Mouse (Mus musculus): ENCODE results near the gene Smim9. TPM values are rescaled to one million over a fixed set of nuclear protein-coding genes. Genes with fewer than 3 reads are reported as not detected.

Gene Smim9
- polyA plus RNA-seq, 1 experiment, result not detected

DNA sequence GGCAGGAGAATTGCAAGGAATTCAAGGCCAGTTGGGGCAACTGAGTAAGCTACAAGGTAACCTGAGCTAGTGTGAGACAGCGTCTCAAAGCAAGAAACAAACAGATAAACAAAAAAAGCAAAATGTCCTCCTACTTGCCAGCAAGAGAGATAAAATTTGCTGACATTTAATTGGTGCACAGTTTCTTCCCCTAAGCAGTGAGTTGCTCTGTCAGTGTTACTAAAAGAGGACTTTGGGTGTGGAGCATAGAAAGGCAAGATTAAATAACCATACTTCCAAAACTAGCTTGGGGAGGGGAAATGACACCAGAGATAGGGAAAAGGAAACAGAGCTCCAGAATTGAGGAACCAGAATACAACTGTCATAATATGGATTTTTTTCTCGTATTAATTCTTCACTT lies 34.1 kb downstream of the Smim9 start:
- Histone ChIP-seq H3K4me3 (ENCODE audit: insufficient read depth, low read length) (peak overlapping the region; percentile 36), H3K27ac (ENCODE audit: insufficient read depth, low read length) (no peak overlapping the region)
- no peak for TF ChIP-seq CTCF (IDR thresholded peaks at IDR 0.05; ENCODE audit: borderline replicate concordance, insufficient read depth, low read length)
- no peak for TF ChIP-seq POLR2A (IDR thresholded peaks at IDR 0.05; ENCODE audit: low read depth, low read length)

DNA sequence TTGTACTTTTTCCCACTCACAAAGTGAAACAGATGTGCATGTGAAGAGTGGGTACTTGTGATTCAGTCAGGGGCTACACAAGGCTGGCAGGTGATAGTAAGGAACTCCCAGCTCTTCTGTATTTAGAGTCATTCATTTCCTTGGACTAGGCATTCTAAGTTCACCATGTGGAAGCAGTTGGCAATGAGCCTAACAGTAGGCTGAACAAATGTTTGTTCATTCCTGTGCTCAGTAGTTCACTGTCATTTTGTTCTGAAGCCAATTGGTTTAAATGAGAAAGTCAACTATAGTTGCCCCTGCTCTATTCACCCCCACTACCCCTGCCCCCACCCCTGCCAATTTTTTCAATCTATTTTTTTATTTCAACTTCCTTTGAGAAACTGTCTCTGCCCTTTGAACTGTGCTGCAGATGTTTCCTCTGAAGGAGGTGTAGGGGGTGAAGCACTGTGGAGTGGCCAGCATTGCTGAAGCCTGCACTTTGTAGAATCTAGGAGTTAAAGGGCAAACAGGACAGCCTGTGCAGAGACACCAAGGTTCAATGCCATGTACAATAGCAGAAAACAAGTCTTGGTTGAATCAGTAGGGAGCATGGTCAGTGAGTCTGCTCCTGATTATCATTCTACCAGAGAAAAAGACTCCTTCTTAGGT lies 35.1 kb downstream of the Smim9 start:
- no peak for TF ChIP-seq CTCF (IDR thresholded peaks at IDR 0.05; ENCODE audit: borderline replicate concordance, insufficient read depth, low read length)
- no peak for TF ChIP-seq POLR2A (IDR thresholded peaks at IDR 0.05; ENCODE audit: low read depth, low read length)
- H3K4me1 ChIP-seq (ENCODE audit: control insufficient read depth, insufficient read depth, low read length), result no peaks in the 10 kb centered on the region; the same call in 1 of the 2 replicates
- H3K27ac ChIP-seq (ENCODE audit: insufficient read depth, low read length), result no peak overlapping the region
- H3K4me3 ChIP-seq (ENCODE audit: insufficient read depth, low read length), result 0 out of 2 replicates have a peak overlapping the region, but pooled peaks have one; percentile 24

More for the DNA sequence above, 34.1 kb downstream of the Smim9 start:
- no peaks in the 10 kb centered on the region; the same call in 1 of the 2 replicates for H3K4me1 ChIP-seq (ENCODE audit: control insufficient read depth, insufficient read depth, low read length)

DNA sequence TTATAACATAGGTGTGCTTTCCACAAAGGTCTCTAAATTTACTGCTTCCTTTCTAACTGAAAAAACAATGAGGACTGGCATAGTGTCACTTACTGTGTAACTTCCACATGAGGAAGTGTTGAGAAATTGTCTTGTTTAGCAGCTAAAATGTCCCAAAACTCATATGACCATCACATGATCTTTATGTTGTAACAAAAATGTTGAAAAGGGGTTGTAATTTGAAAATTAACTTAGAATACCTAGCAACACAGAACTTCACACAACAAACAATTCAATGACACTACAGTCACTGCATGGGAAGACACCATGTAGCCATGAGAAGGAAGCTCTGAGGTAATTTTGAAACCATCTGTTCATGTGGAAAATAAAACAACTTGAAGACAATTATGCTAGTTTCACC lies 36.7 kb downstream of the Smim9 start:
- Histone ChIP-seq H3K27ac (ENCODE audit: insufficient read depth, low read length) (no peak overlapping the region), H3K4me1 (ENCODE audit: control insufficient read depth, insufficient read depth, low read length) (no peaks in the 10 kb centered on the region; the same call in 1 of the 2 replicates), H3K4me3 (ENCODE audit: insufficient read depth, low read length) (no peak overlapping the region)
- no peak for TF ChIP-seq POLR2A (IDR thresholded peaks at IDR 0.05; ENCODE audit: low read depth, low read length)

DNA sequence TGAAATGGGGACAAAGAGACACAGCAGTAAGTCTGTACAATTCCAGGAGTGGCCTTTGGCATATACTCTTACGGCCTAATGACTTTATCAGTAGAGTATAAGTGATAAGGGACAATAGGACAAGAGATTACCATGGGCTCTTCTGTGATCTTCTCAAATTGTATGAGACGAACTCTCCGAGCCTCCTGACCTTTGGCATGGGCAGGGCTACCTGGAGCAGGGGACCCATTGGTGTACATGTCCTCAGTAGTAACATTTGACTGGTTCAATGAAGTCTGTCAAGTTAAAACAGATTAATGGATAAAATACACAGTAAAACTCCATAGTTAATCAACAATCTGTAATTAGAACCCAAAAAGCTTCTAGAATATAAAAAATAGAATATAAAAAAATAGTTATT lies 38.0 kb downstream of the Smim9 start:
- no peaks in the 10 kb centered on the region; the same call in 1 of the 2 replicates for H3K4me1 ChIP-seq (ENCODE audit: control insufficient read depth, insufficient read depth, low read length)
- no peak for TF ChIP-seq POLR2A (IDR thresholded peaks at IDR 0.05; ENCODE audit: low read depth, low read length)
- TF ChIP-seq CTCF (IDR thresholded peaks at IDR 0.05; ENCODE audit: borderline replicate concordance, insufficient read depth, low read length), result no peak
- no peak overlapping the region for H3K27ac ChIP-seq (ENCODE audit: insufficient read depth, low read length)
- H3K4me3 ChIP-seq (ENCODE audit: insufficient read depth, low read length), result no peak overlapping the region

DNA sequence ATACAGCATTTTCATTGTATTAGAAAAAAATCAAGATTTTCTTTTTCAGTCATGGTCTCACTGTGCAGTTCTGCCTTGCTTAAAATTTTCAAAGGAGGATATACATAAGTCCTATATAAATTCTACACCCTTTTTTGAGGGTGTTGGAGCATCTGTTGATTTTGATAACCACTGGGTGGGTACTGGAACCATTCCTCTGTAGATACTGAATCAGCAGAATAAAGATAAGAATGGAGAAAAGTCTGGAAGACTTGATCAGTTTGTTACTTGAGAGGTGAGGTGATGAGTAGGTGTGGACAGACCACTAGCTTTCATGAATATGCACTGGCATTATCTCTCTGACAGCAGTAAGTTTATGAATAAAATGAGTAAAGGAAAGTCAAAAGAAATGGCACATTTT lies 48.0 kb downstream of the Smim9 start:
- no peak for TF ChIP-seq CTCF (IDR thresholded peaks at IDR 0.05; ENCODE audit: borderline replicate concordance, insufficient read depth, low read length)
- no peak for TF ChIP-seq POLR2A (IDR thresholded peaks at IDR 0.05; ENCODE audit: low read depth, low read length)
- Histone ChIP-seq H3K4me3 (ENCODE audit: insufficient read depth, low read length) (no peak overlapping the region), H3K27ac (ENCODE audit: insufficient read depth, low read length) (no peak overlapping the region), H3K4me1 (ENCODE audit: control insufficient read depth, insufficient read depth, low read length) (no peaks in the 10 kb centered on the region)

DNA sequence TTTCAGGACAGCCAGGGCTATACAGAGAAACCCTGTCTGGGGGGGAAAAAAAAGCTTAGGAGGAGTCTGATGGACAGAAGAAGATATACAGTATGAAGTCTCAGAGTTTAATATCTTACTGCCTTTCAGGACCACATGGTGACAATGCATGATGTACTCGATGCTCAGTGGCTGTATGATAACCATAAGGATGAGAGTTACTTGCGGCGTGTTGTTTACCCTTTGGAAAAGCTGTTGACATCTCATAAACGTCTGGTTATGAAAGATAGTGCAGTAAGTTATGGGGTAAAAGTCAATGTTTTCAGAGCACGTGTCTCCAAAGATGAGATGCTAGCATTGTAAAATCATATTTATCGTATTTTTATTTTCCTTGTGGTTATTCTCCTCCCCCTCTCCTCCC lies 61.3 kb downstream of the Smim9 start:
- TF ChIP-seq CTCF (IDR thresholded peaks at IDR 0.05; ENCODE audit: borderline replicate concordance, insufficient read depth, low read length) (no peak), POLR2A (IDR thresholded peaks at IDR 0.05; ENCODE audit: low read depth, low read length) (no peak)
- Histone ChIP-seq H3K4me3 (ENCODE audit: insufficient read depth, low read length) (no peak overlapping the region), H3K27ac (ENCODE audit: insufficient read depth, low read length) (no peak overlapping the region), H3K4me1 (ENCODE audit: control insufficient read depth, insufficient read depth, low read length) (no peaks in the 10 kb centered on the region)

DNA sequence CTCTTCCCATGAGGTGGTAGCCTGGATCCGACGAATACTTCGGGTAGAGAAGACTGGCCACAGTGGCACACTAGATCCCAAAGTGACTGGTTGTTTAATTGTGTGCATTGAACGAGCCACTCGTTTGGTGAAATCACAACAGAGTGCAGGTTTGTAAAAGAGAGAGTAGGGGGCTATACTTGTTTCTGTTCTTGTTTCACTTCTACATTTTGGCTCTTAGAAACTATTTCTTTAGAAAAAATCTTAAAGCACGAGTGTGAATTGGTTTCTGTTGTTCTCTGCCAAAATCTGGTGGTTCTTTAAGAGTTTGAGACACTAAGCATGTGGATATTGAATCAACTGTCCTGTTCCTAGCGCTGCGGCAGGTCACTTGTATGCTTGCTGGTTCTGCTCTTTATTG lies 64.8 kb downstream of the Smim9 start:
- TF ChIP-seq POLR2A (IDR thresholded peaks at IDR 0.05; ENCODE audit: low read depth, low read length) (no peak), CTCF (IDR thresholded peaks at IDR 0.05; ENCODE audit: borderline replicate concordance, insufficient read depth, low read length) (no peak)
- H3K27ac ChIP-seq (ENCODE audit: insufficient read depth, low read length), result no peak overlapping the region
- no peak overlapping the region for H3K4me3 ChIP-seq (ENCODE audit: insufficient read depth, low read length)
- H3K4me1 ChIP-seq (ENCODE audit: control insufficient read depth, insufficient read depth, low read length), result no peaks in the 10 kb centered on the region

DNA sequence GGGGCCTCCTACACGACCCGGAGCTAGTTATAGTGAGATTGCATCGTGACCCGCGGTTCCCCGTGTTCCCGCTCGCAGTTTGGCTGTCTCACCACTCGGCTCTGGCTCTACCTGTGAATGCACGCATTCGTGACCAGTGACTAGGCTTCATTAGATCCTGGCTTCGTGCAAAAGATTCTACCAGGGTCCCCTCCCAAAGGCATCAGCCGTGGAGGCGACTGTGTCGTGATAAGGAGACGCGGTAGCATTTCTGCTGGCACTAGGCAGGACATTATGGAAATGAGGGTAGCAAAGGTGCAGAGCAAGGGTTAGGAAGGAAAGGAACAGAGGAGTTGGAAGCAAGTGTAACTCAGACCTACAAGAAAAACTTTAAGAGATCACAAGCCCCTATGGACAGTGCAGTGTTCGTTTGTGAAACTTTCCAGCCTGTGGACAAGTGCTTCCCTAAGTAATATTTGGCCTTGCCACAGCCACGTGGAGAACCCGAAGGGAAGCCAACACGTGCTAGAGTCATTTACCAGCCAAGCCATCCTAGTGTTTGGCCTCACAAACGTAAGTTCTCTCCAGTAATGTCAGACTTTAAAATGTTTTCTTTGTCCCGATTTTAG lies 67.3 kb downstream of the Smim9 start:
- TF ChIP-seq CTCF (IDR thresholded peaks at IDR 0.05; ENCODE audit: borderline replicate concordance, insufficient read depth, low read length) (no peak), POLR2A (IDR thresholded peaks at IDR 0.05; ENCODE audit: low read depth, low read length) (no peak)
- Histone ChIP-seq H3K27ac (ENCODE audit: insufficient read depth, low read length) (no peak overlapping the region), H3K4me3 (ENCODE audit: insufficient read depth, low read length) (peak overlapping the region; percentile 85), H3K4me1 (ENCODE audit: control insufficient read depth, insufficient read depth, low read length) (no peaks in the 10 kb centered on the region)

Other genes with a start within 250 kb of the Smim9 start
- gene Gab3, start 78.3 kb downstream of the Smim9 start, polyA plus RNA-seq (2011; ENCODE audit: insufficient read length, low read depth, missing spikeins), result 0.67 and 0.72 TPM in 2 replicates
- 61.0 and 75.8 TPM in 2 replicates for gene Dkc1, start 67.9 kb downstream of the Smim9 start, polyA plus RNA-seq (2011; ENCODE audit: insufficient read length, low read depth, missing spikeins)
- 90.8 and 109 TPM in 2 replicates for gene Mpp1, start 32.8 kb downstream of the Smim9 start, polyA plus RNA-seq (2011; ENCODE audit: insufficient read length, low read depth, missing spikeins)
- 115 and 124 TPM in 2 replicates for gene Fundc2, start 218.6 kb upstream of the Smim9 start, polyA plus RNA-seq (2011; ENCODE audit: insufficient read length, low read depth, missing spikeins)
- gene F8, start 218.8 kb upstream of the Smim9 start, polyA plus RNA-seq (2011; ENCODE audit: insufficient read length, low read depth, missing spikeins), result 1.6 and 1.7 TPM in 2 replicates

Data from embryonic fibroblast, embryonic 13.5 days (primary cell).